Mouse (Mus musculus) cerebellum, adult 8-10 months (tissue): ENCODE data around the gene Acot5.
"Not testable (repeated sequence)": the region's sequence is repeated elsewhere in the genome, so short reads cannot be mapped to it uniquely, and the experiment has no call there.

ENCODE experiments used
- DNase-seq: peaks from one replicate; pipeline ENCODE4 v3.0.0; 2022

Gene Acot5

DNA sequence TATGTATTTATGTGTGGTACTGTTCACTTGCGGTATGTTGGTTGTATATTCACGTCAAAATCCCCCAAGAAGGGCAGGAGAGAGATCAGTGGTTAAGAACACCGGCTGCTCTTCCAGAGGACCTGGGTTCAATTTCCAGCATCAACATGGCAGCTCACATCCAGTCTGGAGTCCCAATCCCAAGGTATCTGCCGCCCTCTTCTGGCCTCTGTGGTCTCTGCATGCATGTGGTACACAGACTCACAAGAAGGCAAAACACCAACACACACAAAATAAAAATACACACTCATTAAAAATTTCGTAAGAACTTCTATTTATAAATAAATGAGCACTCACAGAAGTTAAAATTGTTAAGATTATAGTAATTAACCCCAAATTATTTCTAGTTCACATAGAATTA, 5.9 kb upstream of the Acot5 start:
- DNase-seq, result no peak

GRCm38 (mm10) chr12:84063833-84064232, 5.3 kb upstream of the Acot5 start:
- no peak for DNase-seq

DNA sequence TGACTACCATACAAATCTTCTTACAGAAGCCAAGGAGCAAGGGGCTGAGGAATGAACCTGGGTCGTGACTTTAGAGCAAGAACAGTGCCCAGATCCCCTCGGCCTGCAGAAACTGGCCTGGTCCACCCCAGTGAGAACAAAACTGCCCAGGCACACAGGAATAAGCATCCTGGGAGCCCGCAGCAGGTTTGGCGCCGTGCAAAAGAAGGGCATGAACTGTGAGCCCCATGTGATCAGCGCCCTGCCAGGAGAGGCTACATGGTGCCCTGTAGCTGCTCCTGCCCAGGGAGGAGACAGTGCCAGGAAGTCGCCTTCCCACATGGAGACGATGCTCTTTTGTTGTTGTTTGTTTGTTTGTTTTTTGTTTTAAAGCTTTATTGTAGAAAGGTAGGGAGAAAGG, 4.5 kb upstream of the Acot5 start:
- no peak for DNase-seq

- DNase-seq, result no peak
These were observed 1.4 kb upstream of the Acot5 start for GRCm38 (mm10) chr12:84067752-84068151.

GRCm38 (mm10) chr12:84068296-84068695, 829 bp upstream of the Acot5 start:
- DNase-seq, result no peak

- peak; percentile 29 for DNase-seq
These were observed 457 bp downstream of the Acot5 start for GRCm38 (mm10) chr12:84069582-84069981.

DNA sequence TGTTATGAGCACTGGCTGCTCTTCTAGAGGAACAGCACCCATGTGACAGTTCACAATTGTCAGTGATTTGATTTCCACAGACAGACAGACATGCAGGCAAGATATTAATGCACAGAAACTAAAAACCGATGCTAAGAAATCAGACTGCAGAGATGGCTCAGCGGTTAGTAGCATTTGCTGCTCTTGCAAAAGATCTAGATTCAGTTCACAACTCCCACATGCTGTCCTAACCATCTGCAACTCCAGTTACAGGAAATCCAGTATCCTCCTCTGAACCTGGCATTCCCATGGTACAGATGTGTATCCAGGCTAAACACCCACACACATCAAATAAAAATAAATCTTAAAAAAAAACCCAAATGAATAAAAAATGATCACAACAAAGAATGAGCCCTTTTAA, 2.6 kb downstream of the Acot5 start:
- no peak for DNase-seq

- DNase-seq, result no peak
These were observed 8.4 kb downstream of the Acot5 start for GRCm38 (mm10) chr12:84077371-84077990.

GRCm38 (mm10) chr12:84083842-84084241, 14.7 kb downstream of the Acot5 start:
- no peak for DNase-seq

DNA sequence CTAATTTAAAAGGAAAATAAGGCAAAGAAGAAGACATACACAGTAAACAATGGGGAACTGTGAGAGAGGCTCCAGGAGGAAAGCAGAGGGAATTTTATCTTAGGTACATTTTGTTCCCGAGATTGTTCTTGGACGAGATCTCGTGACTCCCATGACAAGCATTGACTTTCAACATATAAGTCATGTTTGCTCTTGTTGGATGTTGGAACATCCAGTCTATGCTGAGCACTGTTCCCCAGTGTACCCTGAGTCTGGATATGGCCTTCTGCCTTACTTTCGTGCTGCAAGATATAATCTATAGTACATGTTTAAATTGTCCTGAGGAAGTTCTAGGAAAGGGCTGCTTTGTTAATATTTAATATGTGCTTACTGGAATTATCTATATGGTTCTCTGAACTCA, 15.5 kb downstream of the Acot5 start:
- no peak for DNase-seq

GRCm38 (mm10) chr12:84094666-84095065, 25.5 kb downstream of the Acot5 start:
- DNase-seq, result not testable (repeated sequence)

GRCm38 (mm10) chr12:84099605-84100004, 30.5 kb downstream of the Acot5 start:
- no peak for DNase-seq

DNA sequence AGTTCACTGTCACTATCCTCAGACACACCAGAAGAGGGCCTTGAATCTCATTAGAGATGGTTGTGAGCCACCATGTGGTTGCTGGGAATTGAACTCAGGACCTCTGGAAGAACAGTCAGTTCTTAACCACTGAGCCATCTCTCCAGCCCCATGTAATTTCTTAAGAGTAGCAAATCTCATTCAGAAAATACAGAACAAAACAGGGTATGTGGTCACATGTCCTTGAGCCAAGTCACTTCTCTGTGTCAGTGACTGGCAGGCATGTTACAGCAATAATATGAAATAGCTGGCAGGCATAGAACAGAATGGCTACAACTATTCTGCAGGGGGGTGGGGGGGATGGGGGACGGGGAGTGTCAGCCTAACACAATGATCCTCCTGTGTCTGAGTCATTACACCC, 30.9 kb downstream of the Acot5 start:
- no peak for DNase-seq

GRCm38 (mm10) chr12:84100604-84101492, 31.7 kb downstream of the Acot5 start, which contains the start of gene Acot6:
TSS of gene Acot6 (plus strand) at chr12:84100654.
- DNase-seq, result peak; percentile 49

- DNase-seq, result no peak
These were observed 32.3 kb downstream of the Acot5 start for GRCm38 (mm10) chr12:84101493-84101845.

DNA sequence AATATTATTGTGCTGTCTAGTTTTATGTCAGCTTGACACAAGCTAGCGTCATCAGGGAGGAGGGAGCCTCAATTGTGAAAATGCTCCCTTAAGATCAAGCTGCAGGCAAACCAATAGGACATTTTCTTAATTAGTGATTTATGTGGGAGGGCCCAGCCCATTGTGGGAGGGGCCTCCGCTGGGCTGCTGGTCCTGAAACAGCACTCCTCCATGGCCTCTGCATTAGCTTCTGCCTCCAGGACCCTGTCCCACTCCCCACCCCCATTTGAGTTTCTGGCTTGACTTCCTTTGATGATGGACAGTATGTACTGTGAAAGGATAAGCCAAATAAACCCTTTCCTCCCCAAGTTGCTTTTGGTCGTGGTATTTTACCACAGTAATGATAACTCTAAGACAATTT, 37.9 kb downstream of the Acot5 start:
- no peak for DNase-seq

GRCm38 (mm10) chr12:84107692-84108091, 38.6 kb downstream of the Acot5 start:
- DNase-seq, result no peak

DNA sequence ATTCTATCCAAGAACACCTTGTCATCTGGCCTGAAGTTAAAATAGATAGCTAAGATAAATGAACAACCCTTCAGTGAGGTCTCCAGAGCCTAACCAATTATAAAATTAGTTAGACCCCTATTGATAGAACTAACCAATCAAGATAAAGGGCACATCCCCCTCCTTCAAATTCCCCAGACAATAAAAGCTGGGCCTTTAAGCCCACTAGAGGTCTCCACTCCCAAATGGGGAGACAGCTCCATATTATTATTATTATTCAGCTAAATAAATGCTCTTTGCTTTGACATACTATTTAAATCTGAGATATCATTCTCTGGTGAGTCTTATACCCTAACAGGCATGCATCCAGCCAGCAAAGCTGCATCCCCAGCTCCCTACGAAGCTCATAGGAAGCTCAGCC, 40.8 kb downstream of the Acot5 start:
- no peak for DNase-seq

- no peak for DNase-seq
These were observed 41.7 kb downstream of the Acot5 start for GRCm38 (mm10) chr12:84110814-84111213.

DNA sequence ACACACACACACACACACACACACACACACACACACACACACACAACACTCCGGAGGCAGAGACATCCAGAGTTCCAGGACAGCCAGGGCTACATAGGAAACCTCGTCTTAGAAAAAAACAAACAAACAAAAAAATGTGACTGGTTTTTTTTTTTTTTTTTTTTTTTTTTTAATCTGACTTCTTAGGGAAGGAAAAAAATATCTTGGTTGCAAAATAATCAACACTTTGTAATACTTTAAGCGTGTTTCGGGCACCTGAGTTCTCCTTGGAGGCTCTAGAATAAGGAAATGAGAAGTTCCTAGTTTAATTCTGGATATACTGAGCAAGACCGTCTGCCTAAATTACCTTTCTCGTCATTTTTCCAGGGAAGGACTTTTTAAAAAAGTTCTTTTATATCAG, 44.6 kb downstream of the Acot5 start:
- no peak for DNase-seq

DNA sequence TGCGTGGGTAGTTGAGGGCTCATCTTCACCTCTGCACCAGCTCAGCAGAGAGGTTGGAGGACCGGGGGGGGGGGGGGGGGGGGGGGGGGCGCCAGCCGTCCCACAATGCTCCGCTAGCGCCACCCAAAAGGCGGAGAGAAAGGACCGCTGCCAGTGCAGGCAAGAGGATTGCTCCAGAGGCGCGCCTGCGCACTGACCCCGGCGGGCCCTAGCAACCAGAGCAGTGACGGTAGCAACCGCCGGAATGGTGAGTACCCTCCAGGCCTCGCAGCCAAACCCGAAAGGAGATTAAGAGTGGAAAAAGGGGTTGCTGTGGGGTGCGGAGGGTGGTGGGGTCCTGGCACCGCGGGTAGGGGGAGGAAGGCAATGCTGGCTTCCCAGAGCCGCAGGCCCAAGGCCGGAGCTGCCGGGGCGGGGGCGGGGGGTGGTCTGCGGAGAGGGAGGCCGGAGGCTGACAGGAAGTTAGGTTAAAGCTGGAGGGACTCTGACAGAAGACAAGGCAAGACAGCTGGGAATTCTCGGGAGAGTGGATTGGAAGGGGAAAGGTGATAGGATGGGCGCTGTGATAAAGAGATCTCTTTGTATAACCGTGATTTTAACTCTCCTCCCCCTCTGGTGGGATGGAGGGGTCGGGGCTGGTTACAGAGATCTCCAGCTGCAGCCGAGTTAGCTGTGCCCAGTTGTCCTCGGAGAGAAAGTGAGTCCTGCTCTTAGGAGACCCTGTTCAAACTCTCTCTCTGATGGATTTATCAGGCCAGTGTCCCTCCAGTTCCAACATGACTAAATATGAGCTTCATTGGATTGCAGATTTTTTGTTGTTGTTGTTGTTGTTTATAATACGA, 45.2 kb downstream of the Acot5 start, which contains the start of gene Dnal1:
TSS of gene Dnal1 (plus strand) at position 214 of the 842 bp plus-strand sequence.
- peak; percentile 84 for DNase-seq

DNA sequence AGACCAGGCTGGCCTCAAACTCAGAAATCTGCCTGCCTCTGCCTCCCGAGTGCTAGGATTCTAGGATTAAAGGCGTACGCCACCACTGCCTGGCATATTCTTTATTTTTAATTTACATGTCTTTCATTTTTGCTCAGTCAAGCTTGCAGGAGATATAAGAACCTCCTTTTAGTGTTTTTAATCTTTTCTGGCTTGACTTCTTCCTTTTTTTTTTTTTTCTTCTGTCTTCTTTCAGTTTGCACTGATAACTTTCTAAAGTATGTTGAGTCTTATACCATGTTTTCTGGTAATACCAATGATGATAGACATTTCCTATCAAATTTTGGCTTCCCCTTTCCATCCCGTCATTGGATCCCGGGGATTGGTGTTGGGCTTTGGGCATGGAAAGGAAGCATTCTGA, 50.5 kb downstream of the Acot5 start:
- no peak for DNase-seq
